Mouse (Mus musculus) hindbrain, embryonic 10.5 days (tissue): ENCODE measurements around the gene Spem1. TPM values are rescaled to one million over a fixed set of nuclear protein-coding genes. Genes with fewer than 3 reads are reported as not detected.
A peak's percentile ranks its signal among the peaks of the same experiment; 100 is the strongest.

ENCODE experiments used
- DNase-seq: peaks from one replicate; pipeline ENCODE4 v3.0.0-alpha.2; 2017; ENCODE audit warnings: low spot score
- H3K27ac ChIP-seq: fragments of 300-500 bp; sonication (generic); 2 replicates; pipeline ENCODE4 v1.5.1; 2016; ENCODE audit warnings: mild to moderate bottlenecking, moderate library complexity
- H3K27me3 ChIP-seq: fragments of 300-500 bp; sonication (generic); 2 replicates; pipeline ENCODE4 v1.6.1; 2016; ENCODE audit warnings: mild to moderate bottlenecking; ENCODE audit not compliant: poor library complexity, insufficient read depth, severe bottlenecking
- H3K36me3 ChIP-seq: fragments of 300-500 bp; sonication (generic); 2 replicates; pipeline ENCODE4 v1.6.1; 2016; ENCODE audit warnings: mild to moderate bottlenecking, moderate library complexity
- H3K4me1 ChIP-seq: fragments of 300-500 bp; sonication (generic); replicated peaks from 2 replicates; pipeline ENCODE4 v1.6.1; 2016; ENCODE audit warnings: mild to moderate bottlenecking
- H3K4me3 ChIP-seq: fragments of 300-500 bp; sonication (generic); 2 replicates; pipeline ENCODE4 v1.5.1; 2016; ENCODE audit warnings: mild to moderate bottlenecking, moderate library complexity
- H3K9me3 ChIP-seq: fragments of 300-500 bp; sonication (generic); 2 replicates; pipeline ENCODE4 v1.6.1; 2016; ENCODE audit warnings: mild to moderate bottlenecking, moderate library complexity
- WGBS: fragments of 180-500 bp; shearing (Covaris S2); methylation state at CpG from one replicate; pipeline ENCODE4 v1.1.7; 2016; 5-methylcytosine and 5-hydroxymethylcytosine counted together
- polyA plus RNA-seq: library from polyadenylated mRNA; unstranded; fragments of >200 nt; fragmentation: Nextera tagmentation; extraction: Ambion mirVana; gene quantifications from 2 replicates; pipeline ENCODE4 v1.2.1, GENCODE M21; 2016

Gene Spem1
- polyA plus RNA-seq, 1 experiment from 2014 or later, result 0.34 TPM

- peaks cover 61% of the 10 kb centered on the region for H3K4me1 ChIP-seq
- 2% methylated on average over 60 of the region's 60 CpGs for WGBS
- peak; percentile 74 for DNase-seq
- peaks cover 4% of the 10 kb centered on the region; the same call in 1 of the 2 replicates for H3K9me3 ChIP-seq
- no peaks in the 10 kb centered on the region for H3K36me3 ChIP-seq
- peaks cover 84% of the 10 kb centered on the region for H3K27me3 ChIP-seq
- peak overlapping the region; percentile 72 for H3K27ac ChIP-seq
- H3K4me3 ChIP-seq, result peak overlapping the region; percentile 66
These were observed 18.0 kb downstream of the Spem1 start for GRCm38 (mm10) chr11:69803786-69804651.

GRCm38 (mm10) chr11:69803328-69803727 lies 18.7 kb downstream of the Spem1 start:
- no peak for DNase-seq
- H3K36me3 ChIP-seq, result no peaks in the 10 kb centered on the region
- H3K27ac ChIP-seq, result peak overlapping the region; percentile 72
- peak overlapping the region; percentile 66 for H3K4me3 ChIP-seq
- peaks cover 67% of the 10 kb centered on the region for H3K4me1 ChIP-seq
- 3% methylated on average over 12 of the region's 12 CpGs for WGBS
- H3K27me3 ChIP-seq, result peaks cover 91% of the 10 kb centered on the region
- H3K9me3 ChIP-seq, result peaks cover 4% of the 10 kb centered on the region; the same call in 1 of the 2 replicates

- Histone ChIP-seq H3K36me3 (no peaks in the 10 kb centered on the region), H3K4me1 (peaks cover 71% of the 10 kb centered on the region), H3K27me3 (peaks cover 97% of the 10 kb centered on the region), H3K27ac (peak overlapping the region; percentile 82), H3K9me3 (peaks cover 4% of the 10 kb centered on the region; the same call in 1 of the 2 replicates), H3K4me3 (peak overlapping the region; percentile 66)
- under 1% methylated on average over 33 of the region's 33 CpGs for WGBS
- DNase-seq, result peak; percentile 80
These were observed 19.3 kb downstream of the Spem1 start for GRCm38 (mm10) chr11:69802648-69803105.

GRCm38 (mm10) chr11:69801379-69801977 lies 20.5 kb downstream of the Spem1 start, which contains the start of gene Fgf11:
Gene Fgf11 (minus strand): TSS chr11:69801857.
- Histone ChIP-seq H3K27ac (peak within 1 kb of the TSS; percentile 96), H3K36me3 (no peaks in the 10 kb centered on the region), H3K4me3 (peak within 1 kb of the TSS; percentile 66), H3K4me1 (peaks cover 71% of the 10 kb centered on the region), H3K9me3 (peaks cover 2% of the 10 kb centered on the region; the same call in 1 of the 2 replicates), H3K27me3 (peaks cover 99% of the 10 kb centered on the region)
- peak; percentile 30 for DNase-seq
- 1% methylated on average over 33 of the region's 33 CpGs for WGBS

- WGBS, result under 1% methylated on average over 36 of the region's 36 CpGs
- Histone ChIP-seq H3K4me1 (peaks cover 77% of the 10 kb centered on the region), H3K27me3 (peaks cover 99% of the 10 kb centered on the region), H3K4me3 (peak overlapping the region; percentile 66), H3K9me3 (no peaks in the 10 kb centered on the region), H3K36me3 (no peaks in the 10 kb centered on the region), H3K27ac (peak overlapping the region; percentile 96)
- DNase-seq, result peak; percentile 86
These were observed 21.4 kb downstream of the Spem1 start for GRCm38 (mm10) chr11:69800392-69801197.

GRCm38 (mm10) chr11:69800138-69800391 lies 21.9 kb downstream of the Spem1 start:
- no peak for DNase-seq
- Histone ChIP-seq H3K27me3 (peaks cover 96% of the 10 kb centered on the region), H3K36me3 (no peaks in the 10 kb centered on the region), H3K27ac (peak overlapping the region; percentile 96), H3K9me3 (no peaks in the 10 kb centered on the region), H3K4me1 (peaks cover 81% of the 10 kb centered on the region), H3K4me3 (peak overlapping the region; percentile 66)
- 1% methylated on average over 11 of the region's 11 CpGs for WGBS

GRCm38 (mm10) chr11:69799394-69800137 lies 22.4 kb downstream of the Spem1 start:
- DNase-seq, result peak; percentile 66

GRCm38 (mm10) chr11:69797924-69798323 lies 24.1 kb downstream of the Spem1 start:
- H3K27ac ChIP-seq, result no peak overlapping the region

More at GRCm38 (mm10) chr11:69799394-69800137, 22.4 kb downstream of the Spem1 start:
- peak overlapping the region; percentile 66 for H3K4me3 ChIP-seq
- H3K36me3 ChIP-seq, result no peaks in the 10 kb centered on the region
- H3K27ac ChIP-seq, result peak overlapping the region; percentile 96
- H3K27me3 ChIP-seq, result peaks cover 91% of the 10 kb centered on the region
- no peaks in the 10 kb centered on the region for H3K9me3 ChIP-seq
- 18% methylated on average over 12 of the region's 12 CpGs for WGBS
- peaks cover 77% of the 10 kb centered on the region for H3K4me1 ChIP-seq

GRCm38 (mm10) chr11:69795983-69796435 lies 26.0 kb downstream of the Spem1 start:
- peak overlapping the region; percentile 79 for H3K27ac ChIP-seq
- peaks cover 81% of the 10 kb centered on the region for H3K27me3 ChIP-seq
- no peaks in the 10 kb centered on the region for H3K36me3 ChIP-seq
- peak overlapping the region; percentile 60 for H3K4me3 ChIP-seq
- WGBS, result 4% methylated on average over 13 of the region's 13 CpGs
- H3K9me3 ChIP-seq, result no peaks in the 10 kb centered on the region
- DNase-seq, result no peak
- H3K4me1 ChIP-seq, result peaks cover 41% of the 10 kb centered on the region

More at GRCm38 (mm10) chr11:69797924-69798323, 24.1 kb downstream of the Spem1 start:
- H3K27me3 ChIP-seq, result peaks cover 91% of the 10 kb centered on the region
- no peaks in the 10 kb centered on the region for H3K9me3 ChIP-seq
- no peaks in the 10 kb centered on the region for H3K36me3 ChIP-seq
- peaks cover 60% of the 10 kb centered on the region for H3K4me1 ChIP-seq
- 78% methylated on average over 7 of the region's 7 CpGs for WGBS
- no peak overlapping the region for H3K4me3 ChIP-seq
- DNase-seq, result no peak

GRCm38 (mm10) chr11:69795168-69795982 lies 26.6 kb downstream of the Spem1 start, which contains the start of gene Chrnb1:
Gene Chrnb1 (minus strand): TSS chr11:69795943.
- WGBS, result 2% methylated on average over 52 of the region's 52 CpGs
- Histone ChIP-seq H3K4me3 (peak within 1 kb of the TSS; percentile 60), H3K27ac (peak within 1 kb of the TSS; percentile 79), H3K36me3 (no peaks in the 10 kb centered on the region), H3K4me1 (peaks cover 35% of the 10 kb centered on the region), H3K9me3 (no peaks in the 10 kb centered on the region), H3K27me3 (peaks cover 75% of the 10 kb centered on the region)
- DNase-seq, result peak; percentile 91

- Histone ChIP-seq H3K27ac (no peak overlapping the region), H3K9me3 (no peaks in the 10 kb centered on the region), H3K4me3 (no peak overlapping the region), H3K27me3 (peaks cover 56% of the 10 kb centered on the region), H3K4me1 (peaks cover 16% of the 10 kb centered on the region), H3K36me3 (no peaks in the 10 kb centered on the region)
- no peak for DNase-seq
- WGBS, result 66% methylated on average over 5 of the region's 5 CpGs
These were observed 28.6 kb downstream of the Spem1 start for GRCm38 (mm10) chr11:69793429-69793828.
